Mouse (Mus musculus) forebrain, embryonic 10.5 days (tissue): ENCODE measurements around the gene Cdc73. TPM values are rescaled to one million over a fixed set of nuclear protein-coding genes. Genes with fewer than 3 reads are reported as not detected.
"Not testable (repeated sequence)": the region's sequence is repeated elsewhere in the genome, so short reads cannot be mapped to it uniquely, and the experiment has no call there.

Experiments used
- DNase-seq: peaks from one replicate; pipeline ENCODE4 v3.0.0-alpha.2; 2017; ENCODE audit warnings: low spot score; ENCODE audit errors: extremely low spot score
- H3K27ac ChIP-seq: fragments of 300-500 bp; sonication (generic); 2 replicates; pipeline ENCODE4 v1.5.1; 2016; ENCODE audit warnings: mild to moderate bottlenecking
- H3K27me3 ChIP-seq: fragments of 300-500 bp; sonication (generic); 2 replicates; pipeline ENCODE4 v1.6.1; 2016; ENCODE audit warnings: mild to moderate bottlenecking; ENCODE audit not compliant: poor library complexity, severe bottlenecking
- H3K36me3 ChIP-seq: fragments of 300-500 bp; sonication (generic); replicated peaks from 2 replicates; pipeline ENCODE4 v1.6.1; 2016; ENCODE audit warnings: mild to moderate bottlenecking, moderate library complexity
- H3K4me1 ChIP-seq: fragments of 300-500 bp; sonication (generic); 2 replicates; pipeline ENCODE4 v1.6.1; 2016
- H3K4me3 ChIP-seq: fragments of 300-500 bp; sonication (generic); 2 replicates; pipeline ENCODE4 v1.5.1; 2016; ENCODE audit warnings: mild to moderate bottlenecking, moderate library complexity
- H3K9me3 ChIP-seq: fragments of 300-500 bp; sonication (generic); 2 replicates; pipeline ENCODE4 v1.6.1; 2016; ENCODE audit warnings: mild to moderate bottlenecking, moderate library complexity
- WGBS: fragments of 180-500 bp; shearing (Covaris S2); methylation state at CpG from one replicate; pipeline ENCODE4 v1.1.7; 2016; 5-methylcytosine and 5-hydroxymethylcytosine counted together
- polyA plus RNA-seq: library from polyadenylated mRNA; unstranded; fragments of >200 nt; fragmentation: Nextera tagmentation; extraction: Ambion mirVana; gene quantifications from 2 replicates; pipeline ENCODE4 v1.2.1, GENCODE M21; 2016

Gene Cdc73
- polyA plus RNA-seq, 1 experiment from 2014 or later: 33.8 TPM

DNA sequence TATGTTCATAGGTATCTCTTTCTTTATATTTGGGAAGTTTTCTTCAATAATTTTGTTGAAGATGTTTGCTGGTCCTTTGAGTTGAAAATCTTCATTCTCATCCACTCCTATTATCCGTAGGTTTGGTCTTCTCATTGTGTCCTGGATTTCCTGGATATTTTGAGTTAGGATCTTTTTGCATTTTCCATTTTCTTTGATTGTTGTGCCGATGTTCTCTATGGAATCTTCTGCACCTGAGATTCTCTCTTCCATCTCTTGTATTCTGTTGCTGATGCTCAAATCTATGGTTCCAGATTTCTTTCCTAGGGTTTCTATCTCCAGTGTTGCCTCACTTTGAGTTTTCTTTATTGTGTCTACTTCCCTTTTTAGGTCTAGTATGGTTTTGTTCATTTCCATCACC lies 13.3 kb upstream of the Cdc73 start, which contains the start of gene Glrx2:
Glrx2 (plus strand) TSS at position 301 of the 400 bp plus-strand sequence.
- H3K4me3 ChIP-seq, H3K27ac ChIP-seq, H3K27me3 ChIP-seq, H3K36me3 ChIP-seq, H3K4me1 ChIP-seq, DNase-seq, H3K9me3 ChIP-seq: not testable (repeated sequence)
- no CpG with 5 or more reads among the region's 2 CpGs for WGBS

DNA sequence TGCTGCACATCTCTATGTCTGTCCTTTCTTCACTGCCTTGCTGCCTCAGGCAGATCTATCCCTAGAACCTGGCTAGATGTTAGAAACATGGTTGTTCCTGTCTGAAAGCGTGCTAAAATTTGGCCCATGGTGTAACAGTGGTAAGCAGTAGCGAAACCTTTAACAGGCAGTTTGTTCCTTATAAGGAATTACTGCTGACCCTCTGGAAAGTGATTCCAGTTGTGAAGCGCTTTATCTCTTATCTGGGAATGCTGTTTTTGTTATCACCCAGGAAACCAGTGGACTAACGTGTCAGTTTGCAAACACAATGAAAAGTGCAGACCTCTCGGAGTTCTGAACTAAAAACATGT lies 7.9 kb upstream of the Cdc73 start:
- Histone ChIP-seq H3K9me3 (no peaks in the 10 kb centered on the region), H3K36me3 (no peaks in the 10 kb centered on the region), H3K27ac (0 out of 2 replicates have a peak overlapping the region, but pooled peaks have one; percentile 2), H3K27me3 (no peaks in the 10 kb centered on the region), H3K4me1 (peaks cover 6% of the 10 kb centered on the region), H3K4me3 (no peak overlapping the region)
- no peak for DNase-seq
- 82% methylated on average over 5 of the region's 5 CpGs for WGBS

DNA sequence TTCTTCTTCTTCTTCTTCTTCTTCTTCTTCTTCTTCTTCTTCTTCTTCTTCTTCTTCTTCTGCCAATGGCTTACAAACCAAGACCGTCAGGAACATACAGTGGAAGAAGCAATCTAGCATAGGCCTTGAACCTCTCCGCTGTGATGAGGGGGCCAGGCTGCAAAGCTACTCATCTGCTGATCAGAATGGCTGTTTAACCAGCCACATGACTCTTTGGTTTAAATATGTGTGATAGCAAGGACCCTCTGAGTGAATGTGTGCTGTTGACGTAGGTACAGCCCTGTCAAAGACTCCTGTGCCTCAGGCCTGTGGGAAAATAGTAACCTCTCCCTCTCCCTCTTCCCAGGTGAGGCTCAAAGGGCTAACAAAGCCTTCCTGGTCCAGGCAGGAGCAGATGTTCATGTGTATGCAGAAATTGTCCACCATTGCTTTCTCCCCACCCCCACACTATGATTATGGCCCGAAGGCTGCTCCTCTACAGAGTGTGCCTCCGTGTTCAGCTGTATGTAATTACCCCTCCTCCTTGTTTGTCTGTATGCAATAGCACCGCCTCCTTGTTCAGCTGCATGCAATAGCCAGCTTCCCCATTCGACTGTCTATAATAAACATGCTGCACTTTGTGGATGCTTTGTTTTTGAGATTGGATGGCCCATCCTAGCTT lies 7.4 kb upstream of the Cdc73 start:
- Histone ChIP-seq H3K27ac (0 out of 2 replicates have a peak overlapping the region, but pooled peaks have one; percentile 2), H3K36me3 (no peaks in the 10 kb centered on the region), H3K4me3 (no peak overlapping the region), H3K9me3 (no peaks in the 10 kb centered on the region), H3K4me1 (peaks cover 6% of the 10 kb centered on the region), H3K27me3 (no peaks in the 10 kb centered on the region; the same call in 1 of the 2 replicates)
- 86% methylated on average over 7 of the region's 7 CpGs for WGBS
- DNase-seq: no peak

DNA sequence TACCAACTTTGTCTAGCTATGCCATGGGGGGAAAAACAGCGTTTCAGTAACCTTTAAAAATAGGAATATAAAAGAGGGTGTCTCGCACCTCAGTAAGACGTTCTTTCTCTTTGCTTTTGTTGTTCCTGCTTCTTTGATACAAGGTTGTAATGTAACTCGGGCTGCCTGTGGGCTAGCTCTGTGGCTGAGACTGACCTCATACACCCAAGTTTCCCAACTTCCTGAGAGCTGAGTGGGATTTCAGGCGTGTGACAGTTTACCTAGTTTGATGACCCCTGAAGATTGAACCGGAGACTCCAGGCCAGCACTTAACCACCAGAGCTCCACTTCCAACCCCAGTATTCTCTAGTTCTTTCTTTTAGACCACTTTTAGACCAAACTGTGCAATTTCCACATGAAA lies 5.7 kb upstream of the Cdc73 start:
- Histone ChIP-seq H3K36me3 (no peaks in the 10 kb centered on the region), H3K4me3 (no peak overlapping the region), H3K9me3 (no peaks in the 10 kb centered on the region), H3K27me3 (no peaks in the 10 kb centered on the region; the same call in 1 of the 2 replicates), H3K27ac (no peak overlapping the region), H3K4me1 (peaks cover 12% of the 10 kb centered on the region)
- WGBS: 84% methylated on average over 6 of the region's 6 CpGs
- DNase-seq: no peak

DNA sequence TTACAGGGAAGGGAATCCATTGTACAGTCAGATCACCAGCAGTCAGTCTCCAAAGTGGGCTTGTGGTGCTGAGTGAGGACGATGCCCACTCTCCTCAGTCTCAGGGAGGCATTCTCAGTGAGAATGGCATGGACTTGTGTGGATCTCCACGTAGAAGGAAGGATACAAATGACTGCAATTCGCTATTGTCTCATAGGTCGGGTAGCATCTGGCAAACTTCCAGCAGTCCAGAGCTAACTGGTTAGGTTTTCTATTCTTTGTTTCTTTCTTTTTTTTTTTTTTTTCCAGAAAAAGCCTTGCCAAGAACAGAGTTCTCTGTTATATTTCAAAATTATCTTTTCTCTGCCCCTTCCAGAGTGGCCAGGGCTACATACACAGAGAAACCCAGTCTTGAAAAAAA lies 4.3 kb upstream of the Cdc73 start:
- Histone ChIP-seq H3K4me1 (peaks cover 14% of the 10 kb centered on the region), H3K4me3 (no peak overlapping the region), H3K36me3 (no peaks in the 10 kb centered on the region), H3K27ac (no peak overlapping the region), H3K9me3 (no peaks in the 10 kb centered on the region), H3K27me3 (no peaks in the 10 kb centered on the region; the same call in 1 of the 2 replicates)
- no peak for DNase-seq
- 89% methylated on average over 4 of the region's 4 CpGs for WGBS

DNA sequence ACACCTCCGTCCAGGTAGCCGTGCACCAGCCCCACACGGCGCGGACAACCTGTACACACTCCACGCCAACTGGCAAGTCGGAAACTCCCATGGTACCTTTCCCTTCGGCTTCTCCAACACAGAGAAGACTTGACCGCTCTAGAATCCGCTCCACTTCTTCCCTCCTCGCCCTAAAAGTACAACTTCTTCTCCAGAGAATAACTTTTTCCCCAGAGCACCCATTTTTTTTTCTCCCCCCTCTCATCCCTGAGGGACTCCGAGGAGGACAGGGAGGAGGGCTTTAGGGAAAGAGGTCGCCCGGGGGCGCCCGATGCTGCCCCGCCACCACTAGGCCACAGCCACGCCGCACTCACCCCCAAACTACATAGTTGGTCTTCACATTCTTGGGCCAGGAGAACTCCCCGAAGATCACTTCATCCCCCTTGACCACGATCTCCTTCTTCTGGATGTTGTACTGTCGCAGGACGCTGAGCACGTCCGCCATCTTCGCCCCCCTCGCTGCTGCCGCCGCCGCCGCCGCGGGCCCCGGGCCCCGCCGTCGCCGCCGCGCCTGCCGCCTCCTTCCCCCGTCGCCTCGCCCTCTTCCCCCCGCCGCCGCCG lies 452 bp downstream of the Cdc73 start:
- no peaks in the 10 kb centered on the region for H3K9me3 ChIP-seq
- H3K36me3 ChIP-seq: peaks cover 18% of the 10 kb centered on the region
- peak overlapping the region; percentile 97 for H3K27ac ChIP-seq
- H3K4me3 ChIP-seq: peak overlapping the region; percentile 84
- WGBS: under 1% methylated on average over 41 of the region's 48 CpGs
- no peak for DNase-seq
- H3K4me1 ChIP-seq: peaks cover 23% of the 10 kb centered on the region
- no peaks in the 10 kb centered on the region; the same call in 1 of the 2 replicates for H3K27me3 ChIP-seq

DNA sequence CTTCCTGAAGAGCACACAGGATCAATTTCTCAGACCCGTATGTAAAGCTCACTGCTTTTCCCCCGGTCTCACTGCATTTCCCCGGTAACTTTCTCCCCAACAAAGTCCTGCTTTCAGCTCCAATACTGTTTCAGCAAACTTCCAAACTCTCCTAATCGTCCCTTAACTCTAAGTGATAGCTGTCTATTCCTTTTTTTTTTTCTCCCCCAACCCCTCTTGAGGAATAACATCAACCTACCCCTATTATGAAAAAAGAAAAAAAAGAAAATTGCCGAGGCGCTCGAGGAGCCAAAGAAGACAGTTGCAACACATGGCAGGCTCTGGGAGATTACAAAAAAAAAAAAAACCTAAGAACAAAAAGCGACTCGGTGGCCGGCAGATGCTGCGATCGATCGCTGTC lies 957 bp downstream of the Cdc73 start:
- WGBS: 0% methylated on average over 13 of the region's 13 CpGs
- Histone ChIP-seq H3K9me3 (no peaks in the 10 kb centered on the region), H3K27me3 (no peaks in the 10 kb centered on the region; the same call in 1 of the 2 replicates), H3K4me1 (peaks cover 23% of the 10 kb centered on the region), H3K27ac (peak overlapping the region; percentile 97), H3K36me3 (peaks cover 23% of the 10 kb centered on the region), H3K4me3 (peak overlapping the region; percentile 84)
- DNase-seq: no peak

DNA sequence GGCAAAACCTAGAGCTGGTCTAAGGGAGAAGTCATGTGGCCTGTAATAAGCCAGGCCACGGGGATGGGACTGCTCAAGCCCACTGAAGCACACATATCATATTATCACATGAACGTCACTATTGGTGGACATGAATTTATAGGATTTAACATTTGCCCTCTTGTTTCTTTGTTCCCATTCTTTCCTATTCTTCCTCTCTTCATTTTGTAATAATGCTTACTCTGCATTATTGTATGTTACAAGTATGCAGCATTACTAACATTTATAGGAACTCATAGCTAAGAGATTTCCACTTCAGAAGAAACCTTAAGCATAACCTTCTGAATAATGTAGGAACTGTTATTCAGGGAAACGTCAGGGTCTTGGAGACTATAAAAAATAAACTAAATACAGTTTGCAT lies 17.8 kb downstream of the Cdc73 start:
- DNase-seq: no peak
- Histone ChIP-seq H3K4me1 (no peaks in the 10 kb centered on the region), H3K4me3 (no peak overlapping the region), H3K9me3 (no peaks in the 10 kb centered on the region), H3K36me3 (peaks cover 81% of the 10 kb centered on the region), H3K27me3 (no peaks in the 10 kb centered on the region), H3K27ac (no peak overlapping the region)
- 95% methylated on average over 3 of the region's 3 CpGs for WGBS

DNA sequence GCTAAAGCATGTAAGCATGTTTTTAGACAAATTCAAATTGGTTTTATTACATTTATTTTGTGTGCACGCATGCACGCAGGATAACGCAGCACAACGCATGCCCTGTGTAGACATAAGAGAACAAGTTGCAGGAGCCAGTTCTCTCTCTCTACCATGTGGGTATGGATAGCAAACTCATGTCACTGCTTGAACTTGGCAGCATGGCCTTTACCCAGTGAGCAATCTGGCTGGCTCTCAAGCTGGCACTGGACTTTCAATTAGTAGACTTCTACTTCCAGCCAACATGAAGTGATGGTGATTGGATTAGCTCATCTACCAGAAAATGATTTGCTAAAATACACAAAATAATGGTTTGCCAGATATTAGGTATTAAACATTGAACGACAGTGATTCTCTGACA lies 21.6 kb downstream of the Cdc73 start:
- Histone ChIP-seq H3K9me3 (no peaks in the 10 kb centered on the region), H3K4me3 (no peak overlapping the region), H3K4me1 (no peaks in the 10 kb centered on the region), H3K27ac (no peak overlapping the region), H3K36me3 (peaks cover 78% of the 10 kb centered on the region), H3K27me3 (no peaks in the 10 kb centered on the region)
- 95% methylated on average over 5 of the region's 5 CpGs for WGBS
- DNase-seq: no peak

DNA sequence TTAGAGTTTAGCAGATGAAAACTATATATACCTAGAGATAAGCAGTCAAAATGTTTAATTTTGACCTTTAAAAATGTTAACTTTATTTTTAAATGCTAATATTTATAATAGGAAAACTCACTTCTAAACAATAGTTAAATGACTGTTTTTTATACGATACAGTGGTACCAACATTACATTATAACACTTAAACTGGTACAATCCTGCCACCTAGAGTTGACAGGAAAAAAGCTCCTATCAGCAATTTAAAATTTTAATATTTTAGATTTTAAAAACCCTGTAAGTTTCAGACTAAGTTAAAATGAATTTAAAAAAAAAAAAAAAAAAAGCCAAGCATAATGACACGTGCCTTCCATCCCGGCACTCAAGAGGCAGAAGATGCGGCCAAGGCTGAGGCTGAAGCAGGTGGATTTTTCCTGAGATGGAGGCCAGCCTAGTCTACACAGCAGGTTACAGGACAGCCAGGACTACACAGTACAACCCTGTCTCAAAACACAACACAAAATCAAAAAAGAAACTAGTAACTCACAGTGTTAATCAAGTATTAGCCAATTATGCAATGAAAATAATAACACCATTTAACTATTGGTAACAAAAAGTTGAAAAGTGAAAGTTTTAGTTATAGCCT lies 26.8 kb downstream of the Cdc73 start:
- peaks cover 87% of the 10 kb centered on the region for H3K36me3 ChIP-seq
- DNase-seq: no peak
- no peak overlapping the region for H3K27ac ChIP-seq
- no peaks in the 10 kb centered on the region for H3K4me1 ChIP-seq
- no peaks in the 10 kb centered on the region for H3K9me3 ChIP-seq
- H3K4me3 ChIP-seq: no peak overlapping the region
- H3K27me3 ChIP-seq: no peaks in the 10 kb centered on the region
- WGBS: 97% methylated on average over 4 of the region's 4 CpGs

DNA sequence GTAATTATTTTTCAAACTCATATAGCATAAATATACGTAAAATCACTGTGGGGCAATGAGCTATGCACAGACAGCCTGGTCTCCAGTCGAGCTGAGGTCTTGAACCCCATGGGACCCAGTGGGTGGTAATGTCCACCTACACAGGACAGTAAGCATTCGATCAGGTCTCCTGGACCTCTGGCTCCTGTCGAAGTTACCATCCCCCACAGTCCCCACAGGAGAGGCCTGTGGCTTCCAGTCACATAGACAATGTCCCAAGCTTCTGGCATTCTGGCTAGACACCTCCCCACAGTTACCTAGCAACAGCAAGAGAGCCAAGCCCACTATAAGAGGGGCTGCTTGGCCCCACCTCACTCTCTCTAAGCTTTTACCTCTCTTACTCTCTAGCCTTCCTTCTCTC lies 37.9 kb downstream of the Cdc73 start:
- peaks cover 84% of the 10 kb centered on the region for H3K36me3 ChIP-seq
- 98% methylated on average over 4 of the region's 4 CpGs for WGBS
- not testable (repeated sequence) for H3K9me3 ChIP-seq, H3K4me3 ChIP-seq, H3K27ac ChIP-seq, H3K4me1 ChIP-seq, DNase-seq, H3K27me3 ChIP-seq

DNA sequence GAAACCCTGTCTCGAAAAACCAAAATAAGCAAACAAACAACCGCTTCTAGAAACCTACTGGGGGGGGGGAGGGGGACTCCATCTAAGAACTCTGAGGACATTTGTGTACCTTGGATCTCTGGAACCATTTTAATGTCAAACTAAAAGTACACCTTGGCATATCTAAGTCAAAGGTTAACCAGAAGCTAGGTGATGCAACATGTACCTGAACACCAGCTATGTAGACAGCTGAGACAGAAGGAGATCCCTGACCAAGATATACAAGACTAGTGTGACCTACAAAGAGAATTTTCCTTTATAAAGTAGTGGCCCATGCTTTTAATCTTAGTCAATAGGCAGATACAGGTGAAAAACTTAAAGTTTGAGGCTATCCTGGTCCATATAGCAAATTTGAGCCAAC lies 39.5 kb downstream of the Cdc73 start:
- peaks cover 4% of the 10 kb centered on the region; the same call in 1 of the 2 replicates for H3K9me3 ChIP-seq
- no peak for DNase-seq
- H3K4me3 ChIP-seq: no peak overlapping the region
- H3K4me1 ChIP-seq: no peaks in the 10 kb centered on the region
- H3K27ac ChIP-seq: no peak overlapping the region
- H3K36me3 ChIP-seq: peaks cover 68% of the 10 kb centered on the region
- no peaks in the 10 kb centered on the region for H3K27me3 ChIP-seq
- WGBS: 100% methylated on average over 2 of the region's 2 CpGs

DNA sequence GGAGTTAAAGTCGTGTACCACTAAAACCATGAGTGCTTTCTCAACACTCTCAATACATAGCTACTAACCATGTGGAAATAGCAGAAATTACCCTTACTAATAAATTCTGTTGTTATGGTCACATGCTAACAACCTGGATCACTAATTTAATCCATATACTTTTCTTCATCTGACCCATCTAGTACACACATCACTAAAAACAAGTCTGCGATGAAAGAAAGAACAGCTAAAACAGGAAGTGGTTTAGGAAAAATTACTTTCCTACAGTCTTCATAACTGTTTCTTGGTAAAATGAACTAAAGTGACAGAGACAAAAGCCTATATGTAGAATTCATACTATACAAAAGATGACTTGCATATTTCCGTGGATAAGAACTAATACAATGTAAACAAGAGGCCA lies 49.0 kb downstream of the Cdc73 start:
- H3K27me3 ChIP-seq: no peaks in the 10 kb centered on the region
- WGBS: 92% methylated on average over 3 of the region's 3 CpGs
- H3K4me1 ChIP-seq: no peaks in the 10 kb centered on the region
- no peak for DNase-seq
- H3K4me3 ChIP-seq: no peak overlapping the region
- peaks cover 18% of the 10 kb centered on the region for H3K36me3 ChIP-seq
- H3K27ac ChIP-seq: no peak overlapping the region
- no peaks in the 10 kb centered on the region for H3K9me3 ChIP-seq
